Mouse (Mus musculus): ENCODE data around the gene Plscr2. TPM values are rescaled to one million over a fixed set of nuclear protein-coding genes. Genes with fewer than 3 reads are reported as not detected.
A peak's percentile ranks its signal among the peaks of the same experiment; 100 is the strongest.

Plscr2 gene
- 1 to 10 TPM; 2.8 to 3.9 TPM for total RNA-seq (2021)
- long read RNA-seq, experiment 1, transcript Plscr2-205 (8 exons, 1,900 nt): major isoform, 10 of 14 reads
- long read RNA-seq, experiment 1, partial matches to known transcripts: 0 of 14 reads
- long read RNA-seq, experiment 1, other reads (novel, unspliced or antisense): 0 of 14 reads
- long read RNA-seq, experiment 2, partial matches to known transcripts: 0 of 4 reads
- long read RNA-seq, experiment 2, other reads (novel, unspliced or antisense): 0 of 4 reads

DNA sequence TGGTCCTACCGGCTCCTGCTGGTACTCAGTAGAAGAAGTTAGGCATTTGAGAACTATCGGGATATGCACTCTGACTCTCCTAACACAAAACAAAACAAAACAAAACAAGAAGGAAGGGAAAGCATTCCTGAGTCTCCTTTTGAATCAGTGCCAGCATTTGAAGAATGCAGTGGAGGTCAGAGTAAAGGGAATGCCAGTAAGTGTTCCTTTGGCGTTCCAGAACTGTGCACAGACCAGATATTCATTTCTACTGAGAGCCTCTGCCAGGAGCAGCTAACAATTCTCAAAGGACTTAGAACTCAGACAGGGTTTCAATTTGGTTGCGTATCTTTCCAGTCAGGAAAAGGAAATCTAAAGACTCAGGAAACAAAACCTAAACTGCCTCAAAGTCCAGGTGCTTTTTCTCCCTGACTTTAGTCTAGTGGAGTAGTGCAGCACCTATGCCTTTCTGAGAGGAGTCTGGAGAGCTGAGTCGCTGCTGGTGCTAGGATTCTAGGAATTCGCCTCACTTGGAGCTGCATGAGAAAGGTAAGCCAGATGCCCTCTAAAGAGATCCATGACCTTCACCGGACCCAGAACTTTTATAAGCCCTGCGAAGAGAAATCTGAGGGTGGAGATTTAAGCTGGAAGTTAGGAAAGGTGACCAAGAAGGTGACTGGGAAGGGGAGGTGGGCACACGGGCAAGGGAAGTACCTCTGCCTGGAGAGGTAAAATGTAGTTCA, at the start of gene Plscr2:
Gene Plscr2, plus strand, starts transcription at position 117 of the 722 bp plus-strand sequence.
- DNase-seq (ENCODE audit: low spot score in 2 of 2): no peak

DNA sequence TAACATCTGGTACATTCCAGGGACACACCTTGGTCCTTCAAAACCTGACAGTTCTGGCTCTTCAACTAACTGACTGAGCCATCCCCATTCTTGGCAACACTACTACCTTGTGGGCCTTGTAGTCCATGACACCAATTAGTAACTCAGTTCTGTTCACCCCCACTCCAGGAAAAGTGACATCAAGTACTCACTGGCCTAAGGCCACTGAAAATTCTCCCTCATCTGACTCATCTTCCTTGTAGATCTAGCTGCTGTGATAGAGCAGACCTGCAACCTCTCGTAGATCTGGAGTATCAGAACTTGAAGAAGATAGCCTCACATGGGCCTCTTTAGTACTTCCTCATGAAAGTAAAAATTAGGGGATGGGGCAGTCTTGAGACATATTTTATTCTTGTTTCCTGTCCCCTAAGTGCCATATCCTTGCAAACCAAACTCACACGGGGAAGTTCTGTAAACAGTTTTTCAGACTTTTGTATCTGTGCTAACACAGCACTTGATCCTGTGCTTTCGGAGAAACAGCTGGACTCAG, 49.2 kb upstream of the Plscr2 start:
- DNase-seq (ENCODE audit: low spot score in 2 of 2): no peak

GRCm38 (mm10) chr9:92226795-92227194, 48.6 kb upstream of the Plscr2 start:
- no peak for DNase-seq (ENCODE audit: low spot score in 2 of 2)

DNA sequence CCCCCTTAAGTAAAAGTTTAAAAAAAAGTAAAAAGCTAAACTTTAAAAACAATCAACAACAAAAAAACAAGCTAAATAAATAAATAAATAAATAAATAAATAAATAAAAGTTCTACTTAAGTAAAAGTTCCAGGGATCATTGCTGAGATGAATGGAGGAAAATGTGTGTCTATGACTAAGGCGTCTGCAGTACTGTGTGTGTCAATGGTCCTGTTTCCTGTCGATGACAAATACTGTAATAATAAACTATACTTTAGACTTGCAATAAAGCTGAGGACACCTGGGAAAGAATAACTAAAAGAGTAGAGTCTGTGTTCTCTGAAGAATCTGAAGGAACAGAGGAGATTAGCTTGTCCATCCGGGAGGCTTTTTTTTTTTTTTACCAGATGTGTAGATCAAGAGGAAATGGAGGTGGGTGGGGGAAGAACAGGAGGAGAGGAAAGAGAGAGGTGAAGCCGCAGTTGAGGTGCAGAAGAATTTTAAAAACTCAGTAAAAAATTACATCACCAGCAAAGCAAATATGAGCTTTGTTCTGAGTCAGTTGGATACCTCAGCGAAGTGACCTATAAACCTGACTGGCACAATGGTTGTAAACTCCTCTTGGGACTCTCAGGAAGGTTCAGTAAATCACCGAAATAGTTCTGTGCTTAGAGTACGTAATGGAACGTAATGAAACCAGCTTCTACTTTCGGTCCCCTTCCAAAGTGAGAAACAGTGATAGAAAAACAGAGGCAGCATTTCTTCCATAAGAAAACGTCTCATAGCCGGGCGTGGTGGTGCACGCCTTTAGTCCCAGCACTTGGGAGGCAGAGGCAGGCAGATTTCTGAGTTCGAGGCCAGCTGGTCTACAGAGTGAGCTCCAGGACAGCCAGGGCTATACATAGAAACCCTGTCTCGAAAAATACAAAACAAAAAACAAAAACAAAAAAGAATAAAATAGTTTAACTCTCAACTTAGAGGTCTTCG, 46.3 kb upstream of the Plscr2 start:
- no peak for DNase-seq (ENCODE audit: low spot score in 2 of 2)

DNA sequence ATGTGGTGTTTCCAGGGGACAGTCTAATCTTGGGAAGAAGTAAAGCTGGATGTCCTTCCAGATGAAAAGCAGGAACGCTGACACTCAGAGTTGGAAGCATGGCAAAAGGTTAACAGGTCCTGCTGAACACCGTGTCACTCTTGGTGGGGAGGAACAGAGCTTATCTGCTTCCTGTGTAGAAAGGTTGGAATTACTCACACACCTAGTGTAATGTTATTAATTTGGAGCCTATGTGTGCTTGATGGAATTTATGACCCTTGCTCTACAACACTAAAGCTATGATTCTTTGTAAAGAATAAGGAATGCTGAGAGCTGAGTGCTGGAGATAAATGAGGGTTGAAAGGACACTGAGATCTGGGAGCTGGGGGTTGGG, 45.6 kb upstream of the Plscr2 start:
- DNase-seq (ENCODE audit: low spot score in 2 of 2): no peak

GRCm38 (mm10) chr9:92234901-92235458, 40.4 kb upstream of the Plscr2 start:
- no peak for DNase-seq (ENCODE audit: low spot score in 2 of 2)

DNA sequence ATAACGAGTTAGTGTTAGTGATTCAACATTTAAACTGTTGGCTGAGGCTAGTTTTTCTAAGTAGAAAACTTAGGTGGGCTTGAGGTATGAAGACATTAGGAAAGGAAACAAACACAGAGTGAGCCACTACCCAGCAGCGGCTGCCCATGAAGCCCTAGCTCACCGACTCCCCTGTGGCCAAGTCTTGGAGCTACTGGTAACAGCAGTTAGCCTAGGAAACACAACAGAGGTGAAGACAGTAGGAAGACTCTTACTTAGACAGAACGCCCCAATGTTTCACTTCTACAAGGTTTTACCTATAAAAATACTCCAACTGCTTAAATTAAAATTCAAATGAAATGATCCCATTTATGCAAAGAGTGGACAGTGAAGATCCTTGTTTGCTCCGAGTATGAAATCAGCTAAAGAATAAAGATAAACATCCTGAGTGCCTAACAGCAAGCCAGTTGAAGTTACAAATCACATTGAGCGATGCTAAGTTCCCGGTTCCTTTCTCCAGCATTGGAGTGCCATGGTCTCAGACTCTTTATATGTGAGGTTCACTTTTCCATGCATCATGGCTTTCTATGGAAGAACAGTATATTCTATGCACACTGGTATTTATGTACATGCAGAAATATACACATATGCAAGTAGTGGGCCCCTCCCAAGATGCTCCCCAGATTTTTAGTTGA, 26.5 kb upstream of the Plscr2 start:
- DNase-seq (ENCODE audit: low spot score in 2 of 2): no peak

DNA sequence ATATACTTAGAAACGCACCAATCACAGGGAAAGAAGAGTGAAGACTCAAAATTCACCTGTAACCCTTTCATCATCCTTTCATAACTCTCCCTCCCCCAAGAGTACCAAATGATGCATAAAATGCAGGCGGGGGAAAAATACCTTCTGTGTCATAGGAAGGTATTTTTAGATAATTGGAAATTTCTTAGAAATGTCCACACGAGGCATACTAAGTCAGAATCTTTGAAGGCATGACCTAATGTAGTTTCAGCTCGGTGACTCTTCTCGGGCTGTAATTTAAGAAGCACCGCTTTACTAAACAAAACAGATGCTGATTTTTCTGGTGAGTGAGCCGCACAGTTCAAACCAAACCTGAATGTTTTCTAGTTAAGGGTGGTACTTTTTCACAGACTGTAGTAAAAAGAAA, 26.0 kb upstream of the Plscr2 start, which contains the start of gene Plscr1:
Gene Plscr1, plus strand, starts transcription at position 304 of the 406 bp plus-strand sequence.
- DNase-seq (ENCODE audit: low spot score in 2 of 2): no peak

GRCm38 (mm10) chr9:92249987-92250772, 25.2 kb upstream of the Plscr2 start:
- peak; percentile 15 to 18 for DNase-seq (ENCODE audit: low spot score in 2 of 2)

GRCm38 (mm10) chr9:92252718-92253117, 22.7 kb upstream of the Plscr2 start:
- no peak for DNase-seq (ENCODE audit: low spot score in 2 of 2)

GRCm38 (mm10) chr9:92253585-92254321, 21.6 kb upstream of the Plscr2 start:
- DNase-seq (ENCODE audit: low spot score in 2 of 2): no peak

DNA sequence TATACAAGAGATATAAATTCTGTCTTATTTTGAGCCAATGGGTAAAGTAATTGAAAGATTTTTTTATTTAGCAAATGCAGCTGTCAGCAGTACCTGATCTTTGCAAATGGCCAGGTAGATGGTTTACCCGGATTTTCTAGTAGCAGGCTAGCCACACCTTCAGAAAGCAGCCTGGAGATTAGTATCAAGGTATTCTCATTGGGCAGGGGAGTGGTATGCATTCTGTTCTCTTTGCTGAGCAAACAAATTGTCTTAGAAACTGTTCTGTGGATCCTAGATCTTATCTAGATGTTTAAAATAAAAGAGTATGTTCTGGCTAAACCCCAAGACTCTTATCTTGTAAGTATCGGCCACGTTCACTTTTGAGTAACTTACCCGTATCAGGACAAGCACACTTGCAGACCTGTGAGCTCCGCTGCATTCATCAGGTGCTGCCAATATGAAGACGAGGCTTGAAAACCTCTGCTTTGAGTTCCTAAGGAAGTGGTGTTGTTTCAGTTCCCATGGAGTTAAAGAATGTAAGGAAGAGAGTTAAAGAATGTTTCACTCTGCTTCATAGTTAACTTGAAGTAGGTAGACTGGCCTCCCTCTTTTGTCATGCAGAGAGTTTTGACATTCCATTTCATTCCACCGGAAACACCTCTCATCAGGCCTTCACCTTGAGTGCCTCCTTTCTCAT, 14.8 kb upstream of the Plscr2 start:
- DNase-seq (ENCODE audit: low spot score in 2 of 2): no peak

DNA sequence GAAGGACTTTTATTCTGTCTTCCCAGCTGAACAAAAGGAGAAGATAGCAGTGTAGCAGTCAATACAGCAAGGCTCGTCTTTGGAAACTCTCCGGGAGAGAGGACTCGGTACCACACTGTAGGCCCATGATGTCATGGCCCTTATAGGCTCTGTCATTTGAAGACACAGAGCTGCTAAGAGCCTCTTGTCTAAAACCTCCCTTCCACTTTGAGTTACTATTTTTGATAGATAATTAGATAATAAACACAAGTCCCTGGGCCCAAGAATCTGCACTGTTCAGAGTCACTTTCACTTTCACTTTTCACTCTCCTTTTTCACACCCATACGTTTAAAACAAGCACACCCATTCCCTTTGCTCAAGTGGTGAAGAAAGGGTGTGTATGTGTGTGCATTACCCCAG, 9.7 kb upstream of the Plscr2 start:
- no peak for DNase-seq (ENCODE audit: low spot score in 2 of 2)

- DNase-seq (ENCODE audit: low spot score in 2 of 2): no peak
These were observed 8.7 kb upstream of the Plscr2 start for GRCm38 (mm10) chr9:92266558-92267171.

DNA sequence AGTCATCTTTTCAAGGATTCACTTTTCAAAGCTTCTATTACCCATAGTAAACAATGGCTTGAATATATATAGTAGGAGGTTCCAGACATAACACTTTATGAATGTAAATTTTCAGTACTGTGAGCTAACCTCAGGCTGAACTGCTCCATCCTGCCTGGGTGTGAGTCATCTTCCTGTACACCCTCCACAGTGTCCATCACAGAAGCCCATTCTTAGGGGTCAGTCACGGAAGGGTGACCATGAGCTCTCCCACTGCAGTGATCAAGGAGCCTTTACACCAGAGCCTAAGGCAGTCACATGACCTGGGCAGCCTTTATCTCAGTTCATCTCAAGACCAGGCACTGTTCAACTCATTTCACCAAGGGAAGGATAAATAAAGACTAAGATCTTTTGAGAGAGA, 7.7 kb upstream of the Plscr2 start:
- DNase-seq (ENCODE audit: low spot score in 2 of 2): no peak

DNA sequence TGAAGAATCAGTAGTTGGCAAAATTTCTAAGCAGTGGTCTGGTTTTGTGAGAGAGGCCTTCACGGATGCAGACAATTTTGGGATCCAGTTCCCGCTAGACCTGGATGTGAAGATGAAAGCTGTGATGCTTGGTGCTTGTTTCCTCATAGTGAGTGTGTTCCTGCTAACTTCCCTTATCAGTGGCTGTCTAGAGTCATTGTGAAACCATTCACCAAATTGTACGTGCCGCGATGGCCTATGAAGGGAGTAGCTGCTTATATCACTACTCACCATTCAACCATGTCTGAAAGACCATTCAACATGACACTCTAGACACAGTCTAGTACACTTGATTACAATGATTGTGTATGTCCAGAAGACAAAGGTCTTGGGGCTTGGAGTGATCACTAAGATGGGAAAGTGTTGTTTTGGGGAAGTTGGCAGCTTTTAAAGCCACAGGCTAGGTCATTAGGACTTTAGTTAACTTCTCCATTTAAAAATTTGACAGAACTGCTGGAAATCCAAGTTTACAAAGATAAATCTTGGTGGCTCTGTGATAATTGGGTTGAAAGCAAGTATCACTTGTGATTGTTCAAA, 5.5 kb upstream of the Plscr2 start:
- no peak for DNase-seq (ENCODE audit: low spot score in 2 of 2)

DNA sequence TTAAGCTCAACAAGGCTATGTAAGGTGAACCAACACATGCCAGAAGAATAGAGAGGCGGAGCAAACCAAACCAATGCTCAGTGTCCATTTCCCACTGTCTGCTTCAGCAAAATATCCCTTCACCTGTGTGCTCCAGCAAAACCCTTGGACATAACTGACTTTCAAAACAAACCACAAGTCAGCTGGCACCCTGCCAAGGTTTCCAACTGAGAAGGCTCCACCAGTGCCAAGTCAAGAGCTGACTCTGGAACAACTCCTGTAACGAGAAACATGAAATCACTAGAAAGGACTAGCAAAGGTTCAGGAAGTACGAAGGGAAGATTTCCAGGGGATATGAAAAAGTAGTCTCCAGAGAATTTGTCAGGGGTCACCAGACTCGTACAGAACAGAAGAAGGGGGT, 4.5 kb upstream of the Plscr2 start:
- peak in 1 of 2 experiments; percentile 20 for DNase-seq (ENCODE audit: low spot score in 2 of 2)

DNA sequence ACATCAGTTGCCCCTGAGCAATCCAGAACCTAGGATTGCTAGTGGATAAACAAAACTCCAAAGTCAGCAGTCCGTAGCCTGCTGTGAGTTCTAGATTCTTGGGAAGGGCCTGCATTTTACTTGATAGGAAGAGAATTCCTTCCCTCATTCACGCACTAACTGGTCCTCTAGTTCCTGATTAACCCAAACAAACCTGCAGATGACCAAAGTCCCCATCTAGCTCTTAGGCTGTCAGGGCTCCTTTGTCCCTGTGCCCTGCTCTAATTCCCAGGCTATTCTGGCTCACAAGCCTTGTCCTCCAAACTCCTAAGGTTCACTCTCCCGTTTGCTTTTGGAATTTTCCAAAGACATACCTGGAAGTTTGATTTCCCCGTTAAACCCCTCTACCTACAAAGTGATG, 2.8 kb upstream of the Plscr2 start:
- DNase-seq (ENCODE audit: low spot score in 2 of 2): no peak
